Mouse (Mus musculus): ENCODE measurements at regions not wholly inside any gene's neighbourhood (a gene's known extent, or its start where the extent isn't known, plus 50 kb on each side); places are given as distances from the start of the nearest gene placed in this dataset.

GRCm38 (mm10) chr4:54073483-54073882 is 247.6 kb downstream of the Tmem38b start:
- TF ChIP-seq CTCF (IDR thresholded peaks at IDR 0.05; ENCODE audit: control insufficient read depth, insufficient read depth, insufficient read length): no peak
- no peak for TF ChIP-seq USF1 (IDR thresholded peaks at IDR 0.05; ENCODE audit: low read depth)
- TF ChIP-seq MAX (IDR thresholded peaks at IDR 0.05): no peak
- TF ChIP-seq MYOG (IDR thresholded peaks at IDR 0.05; ENCODE audit: control insufficient read depth, extremely low read depth, insufficient read length): no peak
- no peak for TF ChIP-seq CEBPB (IDR thresholded peaks at IDR 0.05; ENCODE audit: low read depth)
